Mouse (Mus musculus) thymus, adult 2 months (tissue): ENCODE measurements at regions not wholly inside any gene's neighbourhood (a gene's known extent, or its start where the extent isn't known, plus 50 kb on each side); places are given as distances from the start of the nearest gene placed in this dataset.
"Not testable (repeated sequence)": the region's sequence is repeated elsewhere in the genome, so short reads cannot be mapped to it uniquely, and the experiment has no call there.

Experiments used
- CTCF ChIP-seq: fragments of 200-500 bp; IDR thresholded peaks from 2 replicates; pipeline ENCODE4 v1.5.1; 2012; ENCODE audit warnings: mild to moderate bottlenecking, control low read depth, low read length, moderate library complexity, borderline replicate concordance; ENCODE audit not compliant: control insufficient read depth, poor library complexity, insufficient read depth; ENCODE audit errors: extremely low read depth
- POLR2A ChIP-seq: fragments of 200-500 bp; IDR thresholded peaks from 2 replicates; pipeline ENCODE4 v1.6.1; 2012; ENCODE audit warnings: mild to moderate bottlenecking, low read length, control low read depth, moderate library complexity; ENCODE audit not compliant: control insufficient read depth, poor library complexity, insufficient read depth; ENCODE audit errors: extremely low read depth

DNA sequence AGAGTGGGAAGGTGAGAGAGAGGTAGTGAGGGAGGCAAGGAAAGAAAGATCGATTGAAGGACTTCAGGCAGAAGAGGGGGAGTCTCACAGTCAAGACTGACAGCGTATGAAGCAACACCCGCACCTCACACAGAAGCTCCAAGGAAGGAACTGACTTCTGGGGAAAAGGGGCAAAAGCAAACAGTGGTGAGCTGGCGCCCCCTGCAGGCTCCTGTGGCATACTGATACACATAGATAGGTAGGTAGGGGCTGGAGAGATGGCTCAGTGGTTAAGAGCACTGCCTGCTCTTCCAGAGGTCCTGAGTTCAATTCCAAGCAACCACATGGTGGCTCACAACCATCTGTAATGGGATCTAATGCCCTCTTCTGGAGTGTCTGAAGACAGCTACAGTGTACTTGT, 183.0 kb downstream of the Prdm2 start:
- not testable (repeated sequence) for TF ChIP-seq CTCF, POLR2A
